Mouse (Mus musculus): ENCODE data around the gene Sox11. TPM values are rescaled to one million over a fixed set of nuclear protein-coding genes. Genes with fewer than 3 reads are reported as not detected.

Sox11 gene
- polyA plus RNA-seq, 1 experiment from 2014 or later: 11.7 TPM

GRCm38 (mm10) chr12:27293208-27293607, 49.2 kb downstream of the Sox11 start:
- Histone ChIP-seq H3K4me3 (ENCODE audit: low read length) (no peak overlapping the region), H3K4me2 (ENCODE audit: low read depth, low read length) (no peak overlapping the region), H3K4me1 (ENCODE audit: control insufficient read depth, insufficient read depth, low read length) (peaks cover 8% of the 10 kb centered on the region; the same call in 1 of the 2 replicates), H3K36me3 (ENCODE audit: control insufficient read depth, insufficient read depth) (no peaks in the 10 kb centered on the region), H3K9me3 (replicated peaks; ENCODE audit: control insufficient read depth, low read length) (no peaks in the 10 kb centered on the region), H3K27me3 (ENCODE audit: control insufficient read depth, insufficient read depth, low read length) (no peaks in the 10 kb centered on the region), H3K9ac (ENCODE audit: low read length) (no peak overlapping the region), H3K27ac (ENCODE audit: low read length) (no peak overlapping the region)
- ATAC-seq (replicated peaks; ENCODE audit: extremely low read depth, insufficient read depth, low FRiP score): no peak
- 67% methylated on average over 1 of the region's 1 CpGs for WGBS

Data from heart, embryonic 16.5 days (tissue).